Mouse (Mus musculus): ENCODE results near the gene Erc1. TPM values are rescaled to one million over a fixed set of nuclear protein-coding genes. Genes with fewer than 3 reads are reported as not detected.

Gene Erc1
- total RNA-seq, 2 experiments from 2014 or later = 46.0 to 54.0 TPM

GRCm38 (mm10) chr6:119643178-119643728 lies 204.7 kb downstream of the Erc1 start:
- no peak for DNase-seq (ENCODE audit: low spot score in 2 of 2)
- intact Hi-C loops (cut with DNase I) = no loop called here

- intact Hi-C loops (cut with DNase I) = no loop called here
- DNase-seq (ENCODE audit: low spot score in 2 of 2) = no peak
These were observed 205.2 kb downstream of the Erc1 start for GRCm38 (mm10) chr6:119642718-119643117.

- intact Hi-C loops (cut with DNase I) = no loop called here
- DNase-seq (ENCODE audit: low spot score in 2 of 2) = no peak
These were observed 212.3 kb downstream of the Erc1 start for GRCm38 (mm10) chr6:119635629-119636028.

- intact Hi-C loops (cut with DNase I) = no loop called here
- DNase-seq (ENCODE audit: low spot score in 2 of 2) = no peak
These were observed 217.3 kb downstream of the Erc1 start for GRCm38 (mm10) chr6:119630622-119631021.

- intact Hi-C loops (cut with DNase I) = no loop called here
- no peak for DNase-seq (ENCODE audit: low spot score in 2 of 2)
These were observed 246.6 kb downstream of the Erc1 start for GRCm38 (mm10) chr6:119601379-119601778.

- intact Hi-C loops (cut with DNase I) = no loop called here
These were observed 252.5 kb downstream of the Erc1 start for GRCm38 (mm10) chr6:119595440-119595839.

GRCm38 (mm10) chr6:119590872-119591271 lies 257.1 kb downstream of the Erc1 start:
- DNase-seq (ENCODE audit: low spot score in 2 of 2) = no peak
- intact Hi-C loops (cut with DNase I) = no loop called here

More at GRCm38 (mm10) chr6:119595440-119595839, 252.5 kb downstream of the Erc1 start:
- no peak for DNase-seq (ENCODE audit: low spot score in 2 of 2)

GRCm38 (mm10) chr6:119587897-119588296 lies 260.1 kb downstream of the Erc1 start:
- intact Hi-C loops (cut with DNase I) = no loop called here

GRCm38 (mm10) chr6:119587454-119587853 lies 260.5 kb downstream of the Erc1 start:
- intact Hi-C loops (cut with DNase I) = no loop called here
- no peak for DNase-seq (ENCODE audit: low spot score in 2 of 2)

More at GRCm38 (mm10) chr6:119587897-119588296, 260.1 kb downstream of the Erc1 start:
- DNase-seq (ENCODE audit: low spot score in 2 of 2) = no peak

GRCm38 (mm10) chr6:119585652-119586375 lies 262.2 kb downstream of the Erc1 start:
- DNase-seq (ENCODE audit: low spot score in 2 of 2) = no peak
- intact Hi-C loops (cut with DNase I) = no loop called here

- DNase-seq (ENCODE audit: low spot score in 2 of 2) = no peak
- intact Hi-C loops (cut with DNase I) = no loop called here
These were observed 263.9 kb downstream of the Erc1 start for GRCm38 (mm10) chr6:119584061-119584460.

- intact Hi-C loops (cut with DNase I) = no loop called here
- no peak for DNase-seq (ENCODE audit: low spot score in 2 of 2)
These were observed 264.8 kb downstream of the Erc1 start for GRCm38 (mm10) chr6:119583165-119583564.

- no peak for DNase-seq (ENCODE audit: low spot score in 2 of 2)
- intact Hi-C loops (cut with DNase I) = no loop called here
These were observed 271.3 kb downstream of the Erc1 start for GRCm38 (mm10) chr6:119576706-119577105.

- intact Hi-C loops (cut with DNase I) = no loop called here
- DNase-seq (ENCODE audit: low spot score in 2 of 2) = no peak
These were observed 272.6 kb downstream of the Erc1 start for GRCm38 (mm10) chr6:119575331-119575730.

- intact Hi-C loops (cut with DNase I) = no loop called here
- no peak for DNase-seq (ENCODE audit: low spot score in 2 of 2)
These were observed 275.7 kb downstream of the Erc1 start for GRCm38 (mm10) chr6:119572296-119572695.

- DNase-seq (ENCODE audit: low spot score in 2 of 2) = no peak
- intact Hi-C loops (cut with DNase I) = no loop called here
These were observed 277.2 kb downstream of the Erc1 start for GRCm38 (mm10) chr6:119570797-119571196.

GRCm38 (mm10) chr6:119568339-119568738 lies 279.6 kb downstream of the Erc1 start:
- intact Hi-C loops (cut with DNase I) = no loop called here

GRCm38 (mm10) chr6:119565451-119566379 lies 282.3 kb downstream of the Erc1 start:
- no peak for DNase-seq (ENCODE audit: low spot score in 2 of 2)
- intact Hi-C loops (cut with DNase I) = no loop called here

More at GRCm38 (mm10) chr6:119568339-119568738, 279.6 kb downstream of the Erc1 start:
- DNase-seq (ENCODE audit: low spot score in 2 of 2) = no peak

- intact Hi-C loops (cut with DNase I) = no loop called here
- no peak for DNase-seq (ENCODE audit: low spot score in 2 of 2)
These were observed 285.4 kb downstream of the Erc1 start for GRCm38 (mm10) chr6:119562558-119562957.

- DNase-seq (ENCODE audit: low spot score in 2 of 2) = no peak
- intact Hi-C loops (cut with DNase I) = no loop called here
These were observed 289.1 kb downstream of the Erc1 start for GRCm38 (mm10) chr6:119558855-119559254.
